Mouse (Mus musculus) heart, embryonic 16.5 days (tissue): Measurements from ENCODE around the gene Vdac1. TPM values are rescaled to one million over a fixed set of nuclear protein-coding genes. Genes with fewer than 3 reads are reported as not detected.

ENCODE experiments used
- ATAC-seq: fragments of 200-750 bp; cut with Nextera tagmentation; replicated peaks from 2 replicates; pipeline ENCODE4 v1.8.0; 2017; ENCODE audit warnings: moderate number of reproducible peaks; ENCODE audit not compliant: insufficient read depth, low FRiP score; ENCODE audit errors: extremely low read depth
- H3K27ac ChIP-seq: fragments of 300-500 bp; sonication (generic); 2 replicates; pipeline ENCODE4 v1.5.1; 2014; ENCODE audit warnings: mild to moderate bottlenecking, low read length, control low read depth, moderate library complexity
- H3K27me3 ChIP-seq: fragments of 300-500 bp; sonication (generic); 2 replicates; pipeline ENCODE4 v1.6.1; 2014; ENCODE audit warnings: low read length, mixed read lengths; ENCODE audit not compliant: control insufficient read depth, insufficient read depth
- H3K36me3 ChIP-seq: fragments of 300-500 bp; sonication (generic); 2 replicates; pipeline ENCODE4 v1.6.1; 2014; ENCODE audit not compliant: control insufficient read depth, insufficient read depth
- H3K4me1 ChIP-seq: fragments of 300-500 bp; sonication (generic); 2 replicates; pipeline ENCODE4 v1.6.1; 2014; ENCODE audit warnings: low read length, mixed read lengths; ENCODE audit not compliant: control insufficient read depth, insufficient read depth
- H3K4me2 ChIP-seq: fragments of 300-500 bp; sonication (generic); 2 replicates; pipeline ENCODE4 v1.6.1; 2014; ENCODE audit warnings: low read depth, mild to moderate bottlenecking, control low read depth, low read length
- H3K4me3 ChIP-seq: fragments of 300-500 bp; sonication (generic); 2 replicates; pipeline ENCODE4 v1.5.1; 2014; ENCODE audit warnings: mild to moderate bottlenecking, control low read depth, low read length
- H3K9ac ChIP-seq: fragments of 300-500 bp; sonication (generic); 2 replicates; pipeline ENCODE4 v1.6.1; 2014; ENCODE audit warnings: low read length, control low read depth
- H3K9me3 ChIP-seq: fragments of 300-500 bp; sonication (generic); replicated peaks from 2 replicates; pipeline ENCODE4 v1.6.1; 2016; ENCODE audit warnings: low read length; ENCODE audit not compliant: control insufficient read depth
- WGBS: fragments of 180-500 bp; shearing (Covaris S2); extraction: QIAGEN DNeasy Blood & Tissue Kit; methylation state at CpG from one replicate; pipeline ENCODE4 v1.1.7; 2014; 5-methylcytosine and 5-hydroxymethylcytosine counted together
- polyA plus RNA-seq: library from polyadenylated mRNA; unstranded; fragments of >200 nt; fragmentation: Nextera tagmentation; extraction: Ambion mirVana; gene quantifications from 2 replicates; pipeline ENCODE4 v1.2.1, GENCODE M21; 2015

Gene Vdac1
- polyA plus RNA-seq = 541 and 624 TPM in 2 replicates

DNA sequence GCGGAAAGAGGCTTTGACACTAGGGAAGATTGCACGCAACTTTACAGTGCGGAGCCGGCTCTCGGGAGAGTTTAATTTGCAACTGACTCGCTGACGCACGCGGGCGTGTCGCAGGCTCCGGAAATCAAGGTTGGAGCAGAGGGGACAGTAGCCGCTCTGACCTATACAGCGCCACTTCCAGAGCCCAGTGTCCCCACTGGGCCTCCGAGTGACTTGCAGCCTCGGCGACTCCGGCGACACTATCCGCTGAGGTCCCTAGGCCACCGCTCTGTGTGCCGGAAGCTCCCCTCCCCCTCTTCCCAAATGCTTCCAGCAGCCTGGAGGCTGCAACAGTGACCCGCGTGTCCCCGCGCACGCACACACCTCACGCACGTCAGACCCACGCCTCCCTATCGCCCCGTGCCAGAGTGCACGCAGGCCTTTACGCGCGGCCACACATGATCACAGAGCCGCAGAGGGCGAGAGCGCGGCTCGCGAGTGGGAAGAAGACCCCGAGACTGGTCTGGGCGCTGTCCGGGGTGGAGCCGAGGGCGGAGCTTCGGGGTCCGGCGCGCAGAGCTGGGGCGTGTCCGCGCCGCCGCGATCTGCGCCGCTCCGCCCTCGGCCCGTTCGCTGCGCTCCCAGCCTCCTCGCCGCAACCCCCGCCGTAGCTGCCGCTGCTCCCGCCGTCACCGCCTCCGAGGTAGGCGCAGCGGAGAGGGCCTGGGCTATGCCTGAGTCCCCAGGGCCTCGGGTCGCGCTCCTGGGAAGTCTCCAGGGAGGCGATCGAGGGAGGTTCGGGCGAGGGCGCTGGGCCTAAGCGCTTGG lies at the start of gene Vdac1:
Gene Vdac1, plus strand, starts transcription at position 390 of the 807 bp plus-strand sequence.
- peak within 1 kb of the TSS; percentile 100 for H3K9ac ChIP-seq
- peaks cover 51% of the 10 kb centered on the region for H3K4me1 ChIP-seq
- H3K36me3 ChIP-seq = no peaks in the 10 kb centered on the region
- WGBS = under 1% methylated on average over 83 of the region's 84 CpGs
- no peaks in the 10 kb centered on the region for H3K27me3 ChIP-seq
- H3K9me3 ChIP-seq = no peaks in the 10 kb centered on the region
- H3K27ac ChIP-seq = peak within 1 kb of the TSS; percentile 100
- ATAC-seq = peak; percentile 91
- H3K4me3 ChIP-seq = peak within 1 kb of the TSS; percentile 99
- H3K4me2 ChIP-seq = peak within 1 kb of the TSS; percentile 88

DNA sequence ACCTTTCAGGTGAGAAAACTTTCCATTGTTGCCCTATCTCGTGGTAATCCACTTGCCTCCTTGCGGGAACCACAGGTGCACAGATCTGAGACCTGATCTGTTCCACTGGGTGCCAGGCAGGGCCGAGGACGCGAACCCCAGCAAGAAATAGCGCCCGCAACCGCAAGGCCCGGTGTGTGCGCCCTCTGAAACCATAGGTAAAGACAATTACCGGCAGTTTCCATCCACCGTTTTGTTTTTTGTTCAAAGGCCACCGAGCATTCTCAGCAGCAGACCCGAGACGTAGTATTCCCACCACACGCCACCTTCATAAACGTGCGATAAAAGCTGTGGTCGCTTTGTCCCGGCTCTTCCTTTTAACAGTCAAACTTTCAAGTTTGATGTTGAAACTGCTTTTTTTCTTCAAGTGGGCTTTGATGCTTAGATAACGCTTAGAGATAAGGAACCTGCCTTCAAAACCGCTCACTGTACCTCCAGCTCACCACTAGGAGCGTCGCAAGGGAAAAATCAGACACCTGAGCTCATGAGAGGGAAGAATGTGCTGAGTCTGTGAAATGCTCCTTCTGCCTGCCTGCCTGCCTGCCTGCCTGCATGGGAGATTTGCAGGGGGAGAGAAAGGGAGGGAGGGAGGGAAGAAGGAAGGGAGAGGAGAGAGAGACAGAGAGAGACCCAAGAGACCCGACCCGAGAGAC lies 46.4 kb upstream of the Vdac1 start:
- Histone ChIP-seq H3K36me3 (no peaks in the 10 kb centered on the region), H3K4me2 (peak overlapping the region; percentile 3; the same call in 1 of the 2 replicates), H3K4me3 (no peak overlapping the region), H3K4me1 (0 out of 2 replicates have a peak, but pooled peaks cover 4% of the 10 kb centered on the region), H3K9me3 (no peaks in the 10 kb centered on the region), H3K9ac (no peak overlapping the region), H3K27me3 (no peaks in the 10 kb centered on the region), H3K27ac (no peak overlapping the region)
- peak; percentile 61 for ATAC-seq
- WGBS = 16% methylated on average over 26 of the region's 26 CpGs

DNA sequence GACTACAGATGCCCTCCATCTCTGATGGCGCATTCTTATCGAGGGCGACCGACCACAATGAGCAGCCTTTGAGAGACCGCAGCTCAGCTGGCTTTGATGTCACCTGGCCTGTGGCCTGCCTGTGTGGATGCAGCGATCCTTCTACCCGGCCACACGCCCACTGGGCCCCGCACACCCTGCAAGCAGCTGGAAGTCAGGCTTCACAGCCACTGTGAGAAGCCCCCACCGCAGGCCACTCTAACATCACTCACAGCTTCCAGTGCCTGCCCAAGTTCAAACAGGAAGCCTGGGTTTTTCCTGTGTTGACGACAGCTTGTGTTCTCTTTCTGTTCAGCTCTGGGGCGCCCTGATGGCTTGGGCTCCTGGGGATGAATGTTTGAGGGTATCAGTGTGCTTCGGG lies 42.2 kb upstream of the Vdac1 start:
- H3K4me2 ChIP-seq = no peak overlapping the region
- H3K9ac ChIP-seq = no peak overlapping the region
- no peaks in the 10 kb centered on the region for H3K36me3 ChIP-seq
- 0 out of 2 replicates have a peak, but pooled peaks cover 2% of the 10 kb centered on the region for H3K4me1 ChIP-seq
- no peak overlapping the region for H3K4me3 ChIP-seq
- ATAC-seq = 0 out of 2 replicates have a peak, but pooled peaks have one; percentile 28
- WGBS = 54% methylated on average over 13 of the region's 13 CpGs
- H3K9me3 ChIP-seq = no peaks in the 10 kb centered on the region
- H3K27me3 ChIP-seq = no peaks in the 10 kb centered on the region
- peak overlapping the region; percentile 3; the same call in 1 of the 2 replicates for H3K27ac ChIP-seq

DNA sequence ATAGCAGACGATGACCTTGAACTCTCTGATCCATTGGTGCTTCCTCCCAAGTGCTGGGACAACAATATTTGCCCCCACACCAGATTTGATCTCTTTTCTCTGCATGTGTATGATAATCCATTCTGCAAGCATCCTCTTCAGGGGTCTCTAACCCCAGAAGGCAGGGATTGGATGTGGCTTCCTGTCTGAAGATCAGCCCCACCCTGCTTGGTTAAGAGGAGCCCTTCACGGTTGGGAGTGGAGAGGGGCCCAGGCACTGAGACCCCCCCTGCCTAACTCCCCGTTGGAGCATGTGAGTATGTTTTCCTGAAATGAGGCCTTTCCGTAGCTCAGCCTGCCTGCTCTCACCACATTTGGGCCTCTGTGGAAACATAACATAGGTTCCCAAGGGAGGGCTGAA lies 41.0 kb upstream of the Vdac1 start:
- 64% methylated on average over 4 of the region's 4 CpGs for WGBS
- Histone ChIP-seq H3K9ac (no peak overlapping the region), H3K27ac (no peak overlapping the region; the same call in 1 of the 2 replicates), H3K9me3 (no peaks in the 10 kb centered on the region), H3K4me3 (no peak overlapping the region), H3K36me3 (no peaks in the 10 kb centered on the region), H3K4me2 (no peak overlapping the region), H3K4me1 (no peaks in the 10 kb centered on the region), H3K27me3 (no peaks in the 10 kb centered on the region)
- ATAC-seq = no peak

DNA sequence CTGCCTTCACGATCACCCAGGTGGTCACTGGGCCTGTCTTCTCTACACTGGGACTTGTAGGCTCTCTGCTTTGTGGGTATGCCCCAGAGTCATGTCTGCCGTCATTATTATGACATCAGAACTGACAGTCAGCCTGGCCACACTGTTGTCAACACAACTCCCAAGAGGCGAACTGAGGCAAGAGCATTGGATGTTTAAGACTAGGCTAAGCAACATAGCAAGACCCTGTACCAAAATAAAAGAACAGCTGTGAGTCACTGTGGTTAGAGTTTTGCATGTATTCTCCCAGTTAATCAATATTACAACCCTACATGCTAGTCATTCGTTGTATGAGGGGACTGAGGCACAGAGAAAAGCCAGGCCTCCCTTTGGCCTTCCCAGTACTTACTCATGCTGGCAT lies 40.1 kb upstream of the Vdac1 start:
- H3K4me3 ChIP-seq = no peak overlapping the region
- H3K9me3 ChIP-seq = no peaks in the 10 kb centered on the region
- no peaks in the 10 kb centered on the region for H3K4me1 ChIP-seq
- H3K4me2 ChIP-seq = no peak overlapping the region
- ATAC-seq = no peak
- H3K9ac ChIP-seq = no peak overlapping the region
- H3K36me3 ChIP-seq = no peaks in the 10 kb centered on the region
- WGBS = 71% methylated on average over 4 of the region's 4 CpGs
- no peak overlapping the region for H3K27ac ChIP-seq
- H3K27me3 ChIP-seq = no peaks in the 10 kb centered on the region

DNA sequence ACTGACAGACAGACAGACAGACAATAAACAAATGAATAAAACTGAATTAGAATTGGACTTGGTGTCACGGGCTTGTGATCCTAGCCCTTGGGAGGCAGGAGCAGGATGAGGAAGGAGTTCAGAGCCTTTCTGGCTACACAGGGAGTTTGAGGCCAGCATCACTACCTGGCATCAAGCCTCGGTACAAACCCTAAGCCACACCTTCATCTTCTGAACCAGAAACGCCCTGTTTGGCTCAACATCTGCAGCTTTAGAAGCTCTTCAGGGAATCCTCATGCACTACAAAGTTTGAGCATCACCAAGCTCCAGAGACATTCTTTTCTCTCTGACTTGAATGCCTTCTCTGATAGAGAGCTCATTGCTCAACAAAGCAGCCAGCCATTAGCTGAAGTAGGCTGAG lies 39.1 kb upstream of the Vdac1 start:
- H3K27ac ChIP-seq = no peak overlapping the region
- WGBS = 57% methylated on average over 3 of the region's 3 CpGs
- no peak overlapping the region for H3K9ac ChIP-seq
- no peak for ATAC-seq
- H3K9me3 ChIP-seq = no peaks in the 10 kb centered on the region
- H3K36me3 ChIP-seq = no peaks in the 10 kb centered on the region
- no peak overlapping the region for H3K4me3 ChIP-seq
- H3K4me2 ChIP-seq = no peak overlapping the region
- H3K27me3 ChIP-seq = no peaks in the 10 kb centered on the region
- no peaks in the 10 kb centered on the region for H3K4me1 ChIP-seq

DNA sequence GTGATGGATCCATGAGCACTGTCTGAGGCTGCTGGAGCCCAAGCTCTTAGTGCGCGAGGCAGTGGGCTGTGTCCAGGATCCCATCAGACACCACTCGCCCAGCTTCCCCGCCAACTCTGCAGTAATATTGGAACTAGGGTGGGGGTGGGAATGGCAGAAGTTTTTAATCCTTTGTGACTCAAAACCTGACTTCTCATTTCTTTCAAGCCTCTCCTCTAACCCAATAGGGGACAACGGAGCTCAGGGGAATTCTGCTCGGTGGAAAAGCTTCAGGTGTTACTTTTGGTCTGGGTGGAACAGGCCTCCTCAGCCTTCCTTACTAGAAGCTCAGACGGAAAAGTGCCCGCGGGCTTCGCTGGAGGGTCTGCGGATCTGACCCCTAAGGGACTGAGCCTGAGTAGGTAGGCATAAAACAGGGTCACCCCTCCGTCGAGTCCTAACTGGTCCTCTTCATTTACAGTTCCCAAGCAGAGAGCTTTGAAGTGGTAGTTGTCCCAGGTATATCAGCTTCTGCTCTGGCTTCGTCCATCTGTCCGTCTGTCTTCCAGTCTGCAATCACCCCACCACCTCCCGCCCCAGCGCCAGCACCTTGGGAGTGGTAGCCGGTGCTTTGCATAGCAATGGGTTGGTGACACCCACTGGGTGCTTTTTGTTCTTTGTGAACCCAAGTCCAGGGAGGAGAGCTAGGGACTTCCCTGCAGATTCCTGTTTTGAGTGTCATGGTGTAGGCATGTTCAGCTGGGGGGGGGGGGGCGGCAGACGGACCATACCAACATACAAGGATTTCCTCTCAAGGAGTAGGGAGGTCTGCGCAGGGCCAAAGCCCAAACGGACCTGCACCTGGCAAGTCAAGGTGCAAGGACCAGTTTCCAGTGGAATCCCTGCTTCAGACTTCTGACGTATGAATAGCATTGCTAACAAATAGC lies 36.0 kb upstream of the Vdac1 start:
- Histone ChIP-seq H3K4me2 (no peak overlapping the region), H3K27ac (no peak overlapping the region), H3K36me3 (no peaks in the 10 kb centered on the region), H3K9me3 (no peaks in the 10 kb centered on the region), H3K4me3 (no peak overlapping the region), H3K4me1 (no peaks in the 10 kb centered on the region), H3K27me3 (no peaks in the 10 kb centered on the region), H3K9ac (no peak overlapping the region)
- WGBS = 56% methylated on average over 23 of the region's 23 CpGs
- ATAC-seq = no peak

DNA sequence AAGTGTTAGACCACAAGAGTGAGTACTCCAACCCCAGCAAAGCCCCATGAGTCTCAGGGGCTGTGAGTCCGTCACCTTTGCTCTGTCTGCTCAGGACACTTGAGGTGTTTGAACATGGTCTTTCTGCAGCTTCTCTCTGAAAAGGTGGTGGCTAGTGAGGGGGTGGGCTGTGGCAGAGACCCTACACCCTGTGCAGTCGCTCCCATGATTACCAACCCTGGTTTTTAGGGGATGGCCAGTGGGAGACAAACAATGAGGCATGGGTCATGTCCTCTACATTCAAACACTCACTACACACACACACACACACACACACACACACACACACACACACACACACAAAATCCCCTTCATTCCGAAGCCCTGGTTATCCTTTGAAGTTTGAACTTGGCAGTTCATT lies 33.3 kb upstream of the Vdac1 start:
- no peak for ATAC-seq
- Histone ChIP-seq H3K4me2 (no peak overlapping the region), H3K9me3 (no peaks in the 10 kb centered on the region), H3K27me3 (no peaks in the 10 kb centered on the region), H3K9ac (no peak overlapping the region), H3K36me3 (no peaks in the 10 kb centered on the region), H3K27ac (no peak overlapping the region), H3K4me3 (no peak overlapping the region), H3K4me1 (no peaks in the 10 kb centered on the region)
- WGBS = 43% methylated on average over 3 of the region's 3 CpGs
